Mouse (Mus musculus) erythroblast, embryonic 14.5 days (primary cell): ENCODE results near the gene Nsa2. TPM values are rescaled to one million over a fixed set of nuclear protein-coding genes. Genes with fewer than 3 reads are reported as not detected.

Experiments
- H3K27me3 ChIP-seq: 2 replicates; pipeline ENCODE4 v1.6.1; 2012; ENCODE audit warnings: inconsistent platforms; ENCODE audit not compliant: control insufficient read depth
- H3K36me3 ChIP-seq: 2 replicates; pipeline ENCODE4 v1.6.1; 2012; ENCODE audit warnings: mild to moderate bottlenecking, inconsistent platforms; ENCODE audit not compliant: control insufficient read depth
- H3K4me1 ChIP-seq: 2 replicates; pipeline ENCODE4 v1.6.1; 2012; ENCODE audit warnings: inconsistent platforms; ENCODE audit not compliant: control insufficient read depth
- H3K4me3 ChIP-seq: replicated peaks from 2 replicates; pipeline ENCODE3; 2012; ENCODE audit warnings: moderate library complexity, mild to moderate bottlenecking, inconsistent platforms
- H3K9me3 ChIP-seq: 2 replicates; pipeline ENCODE4 v1.6.1; 2012; ENCODE audit warnings: low read length, inconsistent platforms, mixed read lengths; ENCODE audit not compliant: control insufficient read depth
- GATA1 ChIP-seq: IDR thresholded peaks from 2 replicates; pipeline ENCODE4 v1.6.1; 2012; ENCODE audit warnings: low read length, inconsistent platforms, mixed read lengths
- TAL1 ChIP-seq: IDR thresholded peaks from 3 replicates; pipeline ENCODE4 v1.6.1; 2012; ENCODE audit warnings: low read length, inconsistent platforms, mixed read lengths
- polyA plus RNA-seq: library from polyadenylated mRNA; stranded (reverse); fragments of >175 nt; gene quantifications from 2 replicates; pipeline ENCODE4 v1.2.3, GENCODE M21; 2012

Gene Nsa2
- polyA plus RNA-seq, 1 experiment = 1.9 TPM

DNA sequence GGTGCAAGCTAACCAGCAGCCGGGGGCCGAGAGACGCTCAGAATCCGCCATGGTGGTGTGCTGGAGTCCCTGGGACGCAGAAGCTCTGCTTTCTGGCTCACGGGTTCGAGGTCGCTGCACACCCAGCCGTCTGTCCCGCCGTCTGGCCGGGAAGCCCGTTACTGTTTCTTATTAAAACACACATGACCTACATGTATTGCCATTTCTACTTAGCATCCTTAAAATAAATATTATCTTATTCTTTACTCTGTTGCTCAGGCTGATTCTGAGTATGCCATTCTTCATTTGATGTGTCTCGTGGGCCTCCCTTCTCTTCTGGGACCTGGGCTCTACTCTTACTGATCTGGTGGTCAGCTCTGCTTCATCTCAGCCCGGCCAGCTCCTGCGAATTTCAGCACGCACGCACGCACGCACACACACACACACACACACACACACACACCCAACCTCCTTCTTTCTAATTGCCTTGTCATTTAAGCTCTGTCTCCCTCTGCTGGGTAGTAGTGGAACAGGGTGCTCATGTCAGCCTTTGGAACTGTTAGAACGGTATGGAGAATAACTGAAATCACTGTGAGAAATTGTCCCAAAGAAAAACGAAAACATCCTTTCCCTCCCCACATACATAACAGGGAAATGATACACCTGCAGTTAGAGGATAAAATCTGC is 38.4 kb downstream of the Nsa2 start, which contains the start of gene Gm6169:
Gene Gm6169, minus strand, starts transcription at position 51 of the 666 bp plus-strand sequence.
- Histone ChIP-seq H3K36me3 (peaks cover 9% of the 10 kb centered on the region; the same call in 1 of the 2 replicates), H3K9me3 (no peaks in the 10 kb centered on the region), H3K4me1 (peaks cover 2% of the 10 kb centered on the region; the same call in 1 of the 2 replicates), H3K4me3 (no peak within 1 kb of the TSS), H3K27me3 (no peaks in the 10 kb centered on the region)
- TF ChIP-seq GATA1 (no peak), TAL1 (no peak)

- Histone ChIP-seq H3K4me3 (no peak overlapping the region), H3K4me1 (peaks cover 2% of the 10 kb centered on the region; the same call in 1 of the 2 replicates), H3K9me3 (no peaks in the 10 kb centered on the region), H3K27me3 (no peaks in the 10 kb centered on the region), H3K36me3 (peaks cover 17% of the 10 kb centered on the region)
- TF ChIP-seq TAL1 = no peak
- no peak for TF ChIP-seq GATA1
These were observed 42.0 kb downstream of the Nsa2 start for GRCm38 (mm10) chr13:97095726-97096125.

GRCm38 (mm10) chr13:97088183-97088582 is 49.6 kb downstream of the Nsa2 start:
- H3K4me1 ChIP-seq = peaks cover 19% of the 10 kb centered on the region
- H3K4me3 ChIP-seq = no peak overlapping the region
- H3K9me3 ChIP-seq = no peaks in the 10 kb centered on the region
- TF ChIP-seq TAL1 (no peak), GATA1 (no peak)
- no peaks in the 10 kb centered on the region for H3K27me3 ChIP-seq
- H3K36me3 ChIP-seq = peaks cover 4% of the 10 kb centered on the region

GRCm38 (mm10) chr13:97087421-97087820 is 50.3 kb downstream of the Nsa2 start:
- Histone ChIP-seq H3K9me3 (no peaks in the 10 kb centered on the region), H3K4me3 (no peak overlapping the region), H3K27me3 (no peaks in the 10 kb centered on the region), H3K36me3 (peaks cover 4% of the 10 kb centered on the region), H3K4me1 (peaks cover 27% of the 10 kb centered on the region)
- TF ChIP-seq TAL1 = no peak
- TF ChIP-seq GATA1 = no peak

- Histone ChIP-seq H3K4me3 (no peak overlapping the region), H3K27me3 (no peaks in the 10 kb centered on the region), H3K4me1 (peaks cover 36% of the 10 kb centered on the region), H3K36me3 (no peaks in the 10 kb centered on the region), H3K9me3 (no peaks in the 10 kb centered on the region)
- TF ChIP-seq GATA1 = no peak
- TF ChIP-seq TAL1 = no peak
These were observed 51.4 kb downstream of the Nsa2 start for GRCm38 (mm10) chr13:97086316-97086715.

- no peaks in the 10 kb centered on the region for H3K27me3 ChIP-seq
- peak overlapping the region; percentile 8 for H3K4me3 ChIP-seq
- H3K36me3 ChIP-seq = no peaks in the 10 kb centered on the region
- no peak for TF ChIP-seq GATA1
- no peak for TF ChIP-seq TAL1
- H3K4me1 ChIP-seq = peaks cover 37% of the 10 kb centered on the region
- no peaks in the 10 kb centered on the region for H3K9me3 ChIP-seq
These were observed 55.3 kb downstream of the Nsa2 start for GRCm38 (mm10) chr13:97082432-97082831.

DNA sequence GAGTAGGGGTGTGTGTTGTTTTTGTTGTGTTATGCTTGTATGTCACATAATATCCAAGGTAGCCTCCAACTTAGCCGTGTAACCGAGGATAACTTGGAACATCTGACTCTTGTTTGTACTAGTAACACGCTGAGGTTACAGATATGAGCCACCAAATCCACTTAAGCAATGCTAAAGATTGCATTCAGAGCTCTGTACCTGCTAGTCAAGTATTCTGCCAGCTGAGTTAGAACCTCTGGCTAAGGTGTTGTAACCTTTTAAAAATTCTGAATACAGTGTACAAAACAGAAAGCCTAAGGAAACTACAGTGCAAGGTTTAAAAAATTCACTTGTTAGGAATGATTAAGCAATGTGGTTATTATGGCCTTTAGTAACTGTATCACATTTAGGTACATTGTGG is 57.1 kb downstream of the Nsa2 start:
- Histone ChIP-seq H3K9me3 (no peaks in the 10 kb centered on the region), H3K36me3 (no peaks in the 10 kb centered on the region), H3K4me1 (peaks cover 27% of the 10 kb centered on the region), H3K27me3 (no peaks in the 10 kb centered on the region; the same call in 1 of the 2 replicates), H3K4me3 (no peak overlapping the region)
- no peak for TF ChIP-seq TAL1
- TF ChIP-seq GATA1 = no peak

DNA sequence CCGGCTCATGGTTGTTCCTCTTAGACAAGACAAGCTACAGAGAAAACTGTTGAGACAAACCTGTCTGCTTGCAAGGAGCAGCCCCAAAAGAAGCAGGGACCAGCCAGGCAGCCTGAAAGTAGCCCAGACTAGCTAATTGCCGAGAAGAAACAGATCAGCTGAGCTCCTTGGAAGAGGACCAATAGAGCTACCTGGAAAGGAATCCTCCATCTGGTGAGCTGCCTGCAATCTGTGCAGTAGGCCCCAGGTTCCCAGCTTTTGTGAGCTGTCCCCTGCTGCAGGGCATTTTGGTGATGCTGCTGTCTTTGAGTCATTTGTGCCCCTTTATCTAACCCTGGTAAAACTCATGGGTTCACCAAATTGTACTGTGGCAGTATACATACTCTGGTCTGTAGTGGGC is 57.5 kb downstream of the Nsa2 start:
- TF ChIP-seq GATA1 (no peak), TAL1 (no peak)
- H3K9me3 ChIP-seq = no peaks in the 10 kb centered on the region
- H3K4me3 ChIP-seq = no peak overlapping the region
- no peaks in the 10 kb centered on the region for H3K36me3 ChIP-seq
- peaks cover 24% of the 10 kb centered on the region for H3K4me1 ChIP-seq
- no peaks in the 10 kb centered on the region; the same call in 1 of the 2 replicates for H3K27me3 ChIP-seq

Other genes with a start within 250 kb of the Nsa2 start
- not detected in 2 replicates for gene Gcnt4, start 213.2 kb downstream of the Nsa2 start, polyA plus RNA-seq
- gene 1700029F12Rik, start 103.6 kb downstream of the Nsa2 start, polyA plus RNA-seq = not detected in 2 replicates
- 0.01 and 0.04 TPM in 2 replicates for gene Fam169a, start 70.7 kb downstream of the Nsa2 start, polyA plus RNA-seq
- not detected in 2 replicates for gene Gm6169, start 38.7 kb downstream of the Nsa2 start, polyA plus RNA-seq
- 1.1 and 1.3 TPM in 2 replicates for gene Gfm2, start within 50 bp of the Nsa2 start, polyA plus RNA-seq
- 0.06 and 0.32 TPM in 2 replicates for gene Hexb, start 60.4 kb upstream of the Nsa2 start, polyA plus RNA-seq
- gene Enc1, start 103.2 kb upstream of the Nsa2 start, polyA plus RNA-seq = 0.01 and 0.02 TPM in 2 replicates